Mouse (Mus musculus) megakaryocyte-erythroid progenitor cell, adult 5 weeks (primary cell): ENCODE data around the gene Pafah1b2. TPM values are rescaled to one million over a fixed set of nuclear protein-coding genes. Genes with fewer than 3 reads are reported as not detected.

Source experiments
- polyA plus RNA-seq: library from polyadenylated mRNA; stranded (reverse); fragments of >175 nt; gene quantifications from 2 replicates; pipeline ENCODE4 v1.2.3, GENCODE M21; 2012

Pafah1b2 gene
- 93.9 and 102 TPM in 2 replicates for polyA plus RNA-seq

DNA sequence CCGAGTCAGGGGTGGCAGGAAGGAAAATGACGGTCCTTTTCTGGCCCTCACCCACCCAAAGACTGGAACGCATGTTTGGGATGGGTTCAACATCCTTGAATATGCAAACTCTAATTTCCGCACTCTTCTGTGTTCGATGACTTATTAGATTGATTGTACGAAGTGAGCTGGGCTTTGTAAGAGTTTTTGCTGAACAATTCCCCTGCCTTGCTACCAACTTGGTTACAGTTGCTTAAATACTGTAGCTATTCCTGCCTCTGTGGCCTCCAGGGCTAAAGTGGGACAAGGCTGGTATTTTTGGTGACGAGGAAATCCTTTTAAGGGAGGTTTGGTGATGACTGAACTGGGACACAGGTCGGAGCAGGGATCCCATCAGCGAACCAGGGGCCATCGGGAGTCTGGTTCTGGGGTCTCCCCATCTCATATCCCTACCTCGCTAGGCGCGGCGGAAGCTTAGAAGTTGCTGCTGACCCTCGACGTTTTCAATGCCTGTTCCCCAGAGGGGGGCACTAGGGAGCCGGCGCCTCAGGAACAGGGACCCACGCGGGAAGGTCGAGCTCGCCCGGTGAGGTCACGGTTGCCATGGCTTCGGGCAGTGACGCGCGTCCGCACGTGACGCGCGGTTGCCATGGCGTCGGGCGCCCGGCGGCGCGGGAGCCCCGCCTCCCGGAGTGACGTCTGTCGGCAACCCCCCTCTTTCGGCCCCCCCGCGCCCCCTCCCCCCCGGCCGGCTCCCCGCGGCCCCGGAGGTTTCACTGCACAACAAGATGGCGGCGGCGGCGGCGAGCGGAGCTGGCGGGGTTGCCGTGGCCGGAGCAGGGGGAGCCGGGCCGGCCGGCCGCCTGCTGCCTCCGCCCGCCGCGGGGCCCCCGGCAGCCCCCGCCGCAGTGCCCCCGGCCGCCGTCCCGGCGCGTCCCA is at the start of gene Pafah1b2, which contains the start of gene Sik3:
TSS of gene Pafah1b2 (minus strand) at position 600 of the 918 bp plus-strand sequence.
TSS of gene Sik3 (plus strand) at position 730 of the 918 bp plus-strand sequence.

DNA sequence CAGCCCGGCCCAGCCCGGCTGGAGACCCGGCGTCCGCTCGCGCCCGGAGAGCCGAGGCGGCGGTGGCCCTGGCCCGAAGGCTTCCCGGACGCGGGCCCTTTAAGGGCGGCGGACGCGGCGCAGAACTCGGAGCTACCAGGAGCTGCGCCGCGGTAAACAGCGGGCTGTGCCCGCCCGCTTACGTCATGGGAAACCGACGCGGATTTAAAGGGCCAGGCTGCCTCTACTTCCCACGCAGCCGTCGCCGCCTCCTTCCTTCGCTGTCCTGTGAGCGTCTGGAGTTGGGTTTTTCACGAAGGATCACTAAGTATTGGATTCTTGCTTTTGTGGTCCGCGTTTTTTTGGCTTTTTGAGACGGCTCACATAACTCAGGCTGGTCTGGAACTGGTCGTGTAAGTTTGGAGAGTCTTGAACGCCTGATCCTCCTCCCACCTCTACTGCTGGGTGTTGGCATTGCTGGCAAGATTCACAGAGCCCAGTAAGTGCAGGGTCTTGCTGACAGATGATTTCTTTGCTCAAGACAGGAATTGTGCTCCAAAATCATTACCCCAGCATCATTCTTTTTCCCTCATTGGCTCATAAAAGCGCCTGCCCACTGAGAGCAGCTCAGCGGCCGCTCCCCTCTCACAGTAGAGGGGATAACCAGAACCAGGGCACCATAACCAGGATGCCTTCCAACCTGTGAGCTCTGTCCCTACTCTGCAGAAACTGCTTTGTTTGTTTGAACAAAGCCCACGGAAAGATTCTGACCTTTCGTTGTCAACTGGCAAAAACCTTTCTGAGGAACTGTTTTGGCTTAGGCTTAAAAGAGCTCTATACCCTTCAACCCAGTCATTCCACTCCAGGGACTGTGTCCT is 57.2 kb downstream of the Pafah1b2 start, which contains the start of gene Sidt2:
TSS of gene Sidt2 (minus strand) at position 152 of the 857 bp plus-strand sequence.

DNA sequence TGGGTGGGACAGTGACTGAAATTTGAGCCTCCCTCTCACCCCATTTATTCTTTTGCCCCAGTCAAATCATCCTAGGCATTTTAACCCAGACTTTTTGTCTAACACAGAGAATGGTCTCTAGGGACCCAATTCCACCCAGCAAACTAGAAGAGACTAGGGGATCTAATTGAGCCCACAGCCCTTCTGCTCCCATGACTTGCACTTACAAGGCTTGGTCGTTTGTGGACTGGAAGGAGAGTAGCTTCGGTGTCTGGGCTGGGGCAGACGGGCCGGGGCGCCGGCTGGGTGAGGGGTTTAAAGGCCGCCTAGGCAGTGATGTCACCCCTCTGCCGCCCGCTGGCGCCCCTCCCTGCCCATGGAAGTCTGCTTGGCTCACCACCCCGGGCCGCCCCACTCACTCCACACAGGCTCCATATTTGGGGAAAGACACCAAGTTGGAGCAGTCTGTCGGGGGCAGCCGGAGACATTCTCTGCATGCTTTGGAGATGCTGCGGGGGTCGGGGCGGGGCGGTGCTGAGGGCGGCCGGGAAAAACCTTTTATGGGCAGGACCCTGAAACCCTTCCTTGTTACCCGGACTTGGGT is 76.8 kb downstream of the Pafah1b2 start, which contains the start of gene Tagln:
TSS of gene Tagln (minus strand) at position 431 of the 583 bp plus-strand sequence.

Other genes with a start within 250 kb of the Pafah1b2 start
- gene Cep164, start 184.0 kb downstream of the Pafah1b2 start, polyA plus RNA-seq = 60.4 and 71.0 TPM in 2 replicates
- 20.6 and 33.6 TPM in 2 replicates for gene Bace1, start 174.1 kb downstream of the Pafah1b2 start, polyA plus RNA-seq
- 10.4 and 12.6 TPM in 2 replicates for gene Pcsk7, start 106.2 kb downstream of the Pafah1b2 start, polyA plus RNA-seq
- 13.4 and 14.2 TPM in 2 replicates for gene Rnf214, start 105.8 kb downstream of the Pafah1b2 start, polyA plus RNA-seq
- gene Tagln, start 76.6 kb downstream of the Pafah1b2 start, polyA plus RNA-seq = 0.24 and 0.34 TPM in 2 replicates
- 63.1 and 63.3 TPM in 2 replicates for gene Sidt2, start 57.4 kb downstream of the Pafah1b2 start, polyA plus RNA-seq
- gene Sik3, start 130 bp upstream of the Pafah1b2 start, polyA plus RNA-seq = 21.0 and 25.5 TPM in 2 replicates
- gene Apoa1, start 215.9 kb upstream of the Pafah1b2 start, polyA plus RNA-seq = 0.12 and 0.29 TPM in 2 replicates
- gene Apoc3, start 222.9 kb upstream of the Pafah1b2 start, polyA plus RNA-seq = not detected in 2 replicates
- not detected in 2 replicates for gene Apoa4, start 228.0 kb upstream of the Pafah1b2 start, polyA plus RNA-seq